In genomic region chr5:21785053-21785452, GRCm38 (mm10) we compare ENCODE assay signal across 8 mouse cellular contexts. TPM values are rescaled to one million over a fixed set of nuclear protein-coding genes. Genes with fewer than 3 reads are reported as not detected.
DNase-seq lines count a peak whose midpoint lies in the region; ATAC-seq and TF ChIP-seq lines count a peak whose summit lies in the region.

TSS of gene Dnajc2 (minus strand) at chr5:21785251.
TSS of gene Psmc2 (plus strand) at chr5:21785283.

- WGBS in heart, embryonic 11.5 days (ENCODE audit: insufficient replicate concordance): 0% methylated on average over 37 of the region's 37 CpGs
- WGBS in kidney, embryonic 16.5 days: 0% methylated on average over 37 of the region's 37 CpGs
- WGBS in liver, adult 2 months: under 1% methylated on average over 37 of the region's 37 CpGs

- H3K27ac ChIP-seq in heart, embryonic 11.5 days (ENCODE audit: low read depth, low read length): peak within 1 kb of the TSS; percentile 75
- H3K27ac ChIP-seq in kidney, embryonic 16.5 days (ENCODE audit: low read length): peak within 1 kb of the TSS; percentile 88
- H3K27ac ChIP-seq in liver, adult 2 months (replicated peaks; ENCODE audit: insufficient read depth, low read depth, low read length): peak within 1 kb of the TSS; percentile 48; the same call in 1 of the 2 replicates

- peaks cover 37% of the 10 kb centered on the region for H3K36me3 ChIP-seq in C2C12 (ENCODE audit: control insufficient read depth, insufficient read depth)
- peaks cover 52% of the 10 kb centered on the region for H3K36me3 ChIP-seq in erythroblast, embryonic 14.5 days (ENCODE audit: control insufficient read depth)
- peaks cover 21% of the 10 kb centered on the region for H3K36me3 ChIP-seq in heart, embryonic 11.5 days (ENCODE audit: control insufficient read depth, insufficient read depth, low read length)
- peaks cover 29% of the 10 kb centered on the region for H3K36me3 ChIP-seq in kidney, embryonic 16.5 days (ENCODE audit: insufficient read depth, low read length)
- H3K36me3 ChIP-seq in liver, adult 2 months (ENCODE audit: control insufficient read depth, insufficient read depth, low read length): peaks cover 19% of the 10 kb centered on the region; the same call in 1 of the 2 replicates
- peaks cover 21% of the 10 kb centered on the region for H3K36me3 ChIP-seq in myocyte (ENCODE audit: control insufficient read depth, insufficient read depth)
- H3K36me3 ChIP-seq in splenic B cell, adult 2 months (ENCODE audit: control insufficient read depth, insufficient read depth, low read length, poor library complexity, severe bottlenecking): peaks cover 3% of the 10 kb centered on the region; the same call in 1 of the 2 replicates

- H3K79me2 ChIP-seq in C2C12 (ENCODE audit: control insufficient read depth, insufficient read depth) (peaks cover 71% of the 10 kb centered on the region), myocyte (ENCODE audit: control insufficient read depth, insufficient read depth) (peaks cover 46% of the 10 kb centered on the region)
- peaks cover 23% of the 10 kb centered on the region; the same call in 1 of the 2 replicates for H3K79me2 ChIP-seq in liver, adult 2 months (ENCODE audit: control insufficient read depth, insufficient read depth, low read length)

- peaks cover 53% of the 10 kb centered on the region for H3K79me3 ChIP-seq in C2C12 (ENCODE audit: low read depth)

- TF ChIP-seq POLR2A in brain, embryonic 14.5 days (IDR thresholded peaks at IDR 0.05; ENCODE audit: borderline replicate concordance, extremely low read depth, insufficient read depth, insufficient read length, poor library complexity, severe bottlenecking): peak; percentile 63; the same call in 1 of the 2 replicates
- TF ChIP-seq POLR2A in liver, adult 2 months (IDR thresholded peaks at IDR 0.05; ENCODE audit: extremely low read depth, insufficient read depth, low read length): no peak
- TF ChIP-seq POLR2A in myocyte (IDR thresholded peaks at IDR 0.05; ENCODE audit: insufficient read length, low read depth): peak; percentile 78

- no peaks in the 10 kb centered on the region for H3K9me3 ChIP-seq in erythroblast, embryonic 14.5 days (ENCODE audit: control insufficient read depth, low read length)
- no peaks in the 10 kb centered on the region for H3K9me3 ChIP-seq in heart, embryonic 11.5 days (replicated peaks; ENCODE audit: control insufficient read depth, low read length)
- H3K9me3 ChIP-seq in kidney, embryonic 16.5 days (ENCODE audit: low read length): no peaks in the 10 kb centered on the region

- TF ChIP-seq CTCF in C2C12 (IDR thresholded peaks at IDR 0.05; ENCODE audit: control insufficient read depth, insufficient read depth, insufficient read length): no peak
- TF ChIP-seq CTCF in brain, embryonic 14.5 days (IDR thresholded peaks at IDR 0.05; ENCODE audit: borderline replicate concordance, extremely low read depth, insufficient read depth, insufficient read length): no peak
- no peak for TF ChIP-seq CTCF in liver, adult 2 months (IDR thresholded peaks at IDR 0.05; ENCODE audit: low read depth, low read length)

- H3K4me1 ChIP-seq in erythroblast, embryonic 14.5 days (ENCODE audit: control insufficient read depth): peaks cover 56% of the 10 kb centered on the region
- peaks cover 2% of the 10 kb centered on the region for H3K4me1 ChIP-seq in heart, embryonic 11.5 days (ENCODE audit: control insufficient read depth, insufficient read depth, low read length)
- H3K4me1 ChIP-seq in kidney, embryonic 16.5 days (ENCODE audit: insufficient read depth, low read length): peaks cover 21% of the 10 kb centered on the region
- H3K4me1 ChIP-seq in liver, adult 2 months (ENCODE audit: control insufficient read depth, insufficient read depth, low read length): peaks cover 16% of the 10 kb centered on the region

- peak; percentile 93 for ATAC-seq in heart, embryonic 11.5 days (replicated peaks; ENCODE audit: insufficient number of reproducible peaks, low FRiP score, low TSS enrichment)
- peak; percentile 96 for ATAC-seq in kidney, embryonic 16.5 days (ENCODE audit: low FRiP score, low TSS enrichment)

- peak within 1 kb of the TSS; percentile 94 for H3K9ac ChIP-seq in heart, embryonic 11.5 days (ENCODE audit: low read depth, low read length)
- H3K9ac ChIP-seq in kidney, embryonic 16.5 days (replicated peaks; ENCODE audit: low read length): peak within 1 kb of the TSS; percentile 77
- peak within 1 kb of the TSS; percentile 96 for H3K9ac ChIP-seq in liver, adult 2 months (ENCODE audit: low read depth, low read length)

- H3K4me2 ChIP-seq in heart, embryonic 11.5 days: peak within 1 kb of the TSS; percentile 97
- peak within 1 kb of the TSS; percentile 93 for H3K4me2 ChIP-seq in kidney, embryonic 16.5 days (replicated peaks; ENCODE audit: low read depth, low read length)
- H3K4me2 ChIP-seq in myocyte (ENCODE audit: low read depth): peak within 1 kb of the TSS; percentile 98

- DNase-seq in brain, embryonic 14.5 days (ENCODE audit: low read depth): peak; percentile 98
- DNase-seq in liver, adult 2 months (ENCODE audit: extremely low read depth, low read depth, low spot score): peak; percentile 78
- peak; percentile 94 for DNase-seq in splenic B cell, adult 2 months (ENCODE audit: low read depth, low spot score)

- H3ac ChIP-seq in C2C12 (ENCODE audit: control insufficient read depth, insufficient read length, low read depth) (peak within 1 kb of the TSS; percentile 88), myocyte (ENCODE audit: control insufficient read depth, insufficient read length) (peak within 1 kb of the TSS; percentile 61)

- H3K4me3 ChIP-seq in C2C12 (ENCODE audit: insufficient read depth, poor library complexity, severe bottlenecking): peak within 1 kb of the TSS; percentile 71
- H3K4me3 ChIP-seq in erythroblast, embryonic 14.5 days (replicated peaks): peak within 1 kb of the TSS; percentile 85
- H3K4me3 ChIP-seq in heart, embryonic 11.5 days (ENCODE audit: low read depth, low read length): peak within 1 kb of the TSS; percentile 100
- peak within 1 kb of the TSS; percentile 75 for H3K4me3 ChIP-seq in kidney, embryonic 16.5 days (ENCODE audit: low read length)
- H3K4me3 ChIP-seq in liver, adult 2 months (ENCODE audit: insufficient read depth, low read depth, low read length): peak within 1 kb of the TSS; percentile 99
- H3K4me3 ChIP-seq in myocyte: peak within 1 kb of the TSS; percentile 76

- H3K27me3 ChIP-seq in C2C12 (ENCODE audit: control insufficient read depth, insufficient read depth, insufficient read length): no peaks in the 10 kb centered on the region
- no peaks in the 10 kb centered on the region for H3K27me3 ChIP-seq in erythroblast, embryonic 14.5 days (ENCODE audit: control insufficient read depth)
- H3K27me3 ChIP-seq in heart, embryonic 11.5 days (ENCODE audit: control insufficient read depth, insufficient read depth, low read length): no peaks in the 10 kb centered on the region
- no peaks in the 10 kb centered on the region for H3K27me3 ChIP-seq in kidney, embryonic 16.5 days (ENCODE audit: insufficient read depth, low read length)
- no peaks in the 10 kb centered on the region for H3K27me3 ChIP-seq in liver, adult 2 months (ENCODE audit: control insufficient read depth, insufficient read depth, low read length)
- no peaks in the 10 kb centered on the region for H3K27me3 ChIP-seq in myocyte (ENCODE audit: control insufficient read depth, insufficient read depth, insufficient read length)
- no peaks in the 10 kb centered on the region for H3K27me3 ChIP-seq in splenic B cell, adult 2 months (ENCODE audit: control insufficient read depth, insufficient read depth, low read length, poor library complexity, severe bottlenecking)

TF ChIP-seq in C2C12, 6 proteins besides CTCF, POLR2A, EP300 and RAD21:
- TF ChIP-seq MYOD1 (IDR thresholded peaks at IDR 0.05; ENCODE audit: control insufficient read depth, insufficient read length, low read depth): no peak
- peak; percentile 95 for TF ChIP-seq MAX (IDR thresholded peaks at IDR 0.05)

TF ChIP-seq in myocyte, 11 proteins besides CTCF, POLR2A, EP300 and RAD21:
- TF ChIP-seq MYOD1 (IDR thresholded peaks at IDR 0.05; ENCODE audit: control insufficient read depth in 1 of 3, insufficient read length in 2 of 3, low read depth in 2 of 3) (no peak), POLR2AphosphoS2 (IDR thresholded peaks at IDR 0.05; ENCODE audit: insufficient read length, low read depth) (peak; percentile 80), E2F4 (IDR thresholded peaks at IDR 0.05; ENCODE audit: insufficient read depth) (peak; percentile 69), MAX (IDR thresholded peaks at IDR 0.05; ENCODE audit: low read depth) (peak; percentile 54)

RNA-seq across cellular contexts. Expression of gene Dnajc2, which starts in this region (rescaled TPM):
- polyA plus RNA-seq in C2C12 (2012; fragmentation: generic; extraction: Trizol) (22.3 TPM), myocyte (2012; fragmentation: generic; extraction: Trizol) (15.4 TPM)
- polyA plus RNA-seq in brain, embryonic 14.5 days (2012; rRNA removed): 21.1 and 29.5 TPM in 2 replicates
- polyA plus RNA-seq in erythroblast, embryonic 14.5 days (2012): 0.77 and 0.83 TPM in 2 replicates
- polyA plus RNA-seq in heart, embryonic 11.5 days (2014; fragmentation: Nextera tagmentation; extraction: Ambion mirVana): 60.4 and 71.5 TPM in 2 replicates
- polyA plus RNA-seq in kidney, embryonic 16.5 days (2015; fragmentation: Nextera tagmentation; extraction: Ambion mirVana): 58.2 and 67.2 TPM in 2 replicates
- 8.7 and 10.6 TPM in 2 replicates for total RNA-seq in liver, adult 2 months (2014; rRNA removed)
- polyA plus RNA-seq in liver, adult 2 months (2012; rRNA removed): 4.9 and 7.0 TPM in 2 replicates

RNA-seq across cellular contexts. Expression of gene Psmc2, which starts in this region (rescaled TPM):
- polyA plus RNA-seq in C2C12 (2012; fragmentation: generic; extraction: Trizol) (141 TPM), myocyte (2012; fragmentation: generic; extraction: Trizol) (196 TPM)
- polyA plus RNA-seq in brain, embryonic 14.5 days (2012; rRNA removed): 83.3 and 89.2 TPM in 2 replicates
- 1.0 and 1.5 TPM in 2 replicates for polyA plus RNA-seq in erythroblast, embryonic 14.5 days (2012)
- 165 and 176 TPM in 2 replicates for polyA plus RNA-seq in heart, embryonic 11.5 days (2014; fragmentation: Nextera tagmentation; extraction: Ambion mirVana)
- 180 and 195 TPM in 2 replicates for polyA plus RNA-seq in kidney, embryonic 16.5 days (2015; fragmentation: Nextera tagmentation; extraction: Ambion mirVana)
- 48.0 and 50.0 TPM in 2 replicates for total RNA-seq in liver, adult 2 months (2014; rRNA removed)
- polyA plus RNA-seq in liver, adult 2 months (2012; rRNA removed): 30.3 and 31.3 TPM in 2 replicates

Comparison
In these comparisons a context has a peak if more than half of its experiments do, and no peak if none do; other contexts are left out.
1. Peak in every context shown above with its lines: DNase-seq, ATAC-seq, H3K4me3 ChIP-seq and H3K27ac ChIP-seq.
2. RNA of gene Psmc2 (polyA plus RNA-seq): 196 TPM in myocyte (single experiment), 180 to 195 TPM in kidney, embryonic 16.5 days, 165 to 176 TPM in heart, embryonic 11.5 days, 141 TPM in C2C12 (single experiment), 83.3 to 89.2 TPM in brain, embryonic 14.5 days and 30.3 to 31.3 TPM in liver, adult 2 months; 1.0 to 1.5 TPM in erythroblast, embryonic 14.5 days; every median in the first group is over 10 times any median in the second.